Mouse (Mus musculus) limb, embryonic 14.5 days (tissue): ENCODE measurements around the gene Eif2ak3. TPM values are rescaled to one million over a fixed set of nuclear protein-coding genes. Genes with fewer than 3 reads are reported as not detected.
A peak's percentile ranks its signal among the peaks of the same experiment; 100 is the strongest.

ENCODE experiments used
- ATAC-seq: fragments of 200-750 bp; cut with Nextera tagmentation; 2 replicates; pipeline ENCODE4 v1.8.0; 2017; ENCODE audit warnings: low read depth, moderate number of reproducible peaks, moderate TSS enrichment; ENCODE audit not compliant: low FRiP score
- DNase-seq: peaks from one replicate; pipeline ENCODE4 v3.0.0-alpha.2; 2015; ENCODE audit warnings: low spot score
- H3K27ac ChIP-seq: fragments of 300-500 bp; sonication (generic); replicated peaks from 2 replicates; pipeline ENCODE4 v1.5.1; 2014; ENCODE audit warnings: low read depth, mild to moderate bottlenecking, low read length, moderate library complexity, mixed read lengths
- H3K27me3 ChIP-seq: fragments of 300-500 bp; sonication (generic); 2 replicates; pipeline ENCODE4 v1.6.1; 2014; ENCODE audit warnings: low read length, mixed read lengths; ENCODE audit not compliant: control insufficient read depth, insufficient read depth
- H3K36me3 ChIP-seq: fragments of 300-500 bp; sonication (generic); 2 replicates; pipeline ENCODE4 v1.6.1; 2014; ENCODE audit warnings: mild to moderate bottlenecking, low read length, moderate library complexity, mixed read lengths; ENCODE audit not compliant: control insufficient read depth, insufficient read depth
- H3K4me1 ChIP-seq: fragments of 300-500 bp; sonication (generic); 2 replicates; pipeline ENCODE4 v1.6.1; 2014; ENCODE audit warnings: antibody characterized with exemption, low read length, mixed read lengths; ENCODE audit not compliant: control insufficient read depth, insufficient read depth
- H3K4me2 ChIP-seq: fragments of 300-500 bp; sonication (generic); replicated peaks from 2 replicates; pipeline ENCODE4 v1.6.1; 2014; ENCODE audit warnings: low read depth, mild to moderate bottlenecking, low read length, moderate library complexity; ENCODE audit not compliant: severe bottlenecking
- H3K4me3 ChIP-seq: fragments of 300-500 bp; sonication (generic); replicated peaks from 2 replicates; pipeline ENCODE4 v1.5.1; 2014; ENCODE audit warnings: low read length
- H3K9ac ChIP-seq: fragments of 300-500 bp; sonication (generic); 2 replicates; pipeline ENCODE4 v1.6.1; 2014; ENCODE audit warnings: mild to moderate bottlenecking, low read depth, low read length, moderate library complexity; ENCODE audit not compliant: severe bottlenecking
- H3K9me3 ChIP-seq: fragments of 300-500 bp; sonication (generic); 2 replicates; pipeline ENCODE4 v1.6.1; 2016; ENCODE audit warnings: low read length; ENCODE audit not compliant: control insufficient read depth
- POLR2A ChIP-seq: fragments of 200-500 bp; IDR thresholded peaks from 2 replicates; pipeline ENCODE4 v1.8.0; 2012; ENCODE audit warnings: inconsistent platforms, mild to moderate bottlenecking, moderate library complexity, borderline replicate concordance; ENCODE audit not compliant: insufficient read depth, insufficient read length; ENCODE audit errors: extremely low read depth
- WGBS: fragments of 180-500 bp; shearing (Covaris S2); extraction: QIAGEN DNeasy Blood & Tissue Kit; methylation state at CpG from one replicate; pipeline ENCODE4 v1.1.7; 2014; 5-methylcytosine and 5-hydroxymethylcytosine counted together
- polyA plus RNA-seq, 2 experiments: library from polyadenylated mRNA; depleted of rRNA in 1 of 2; stranded (reverse) in 1 of 2; unstranded in 1 of 2; fragments of >200 nt; fragmentation: Nextera tagmentation in 1 of 2; extraction: Ambion mirVana in 1 of 2; gene quantifications; 2 replicates each; pipeline versions ENCODE4 v1.2.1 to v1.2.3; 2012 to 2014

Gene Eif2ak3
- polyA plus RNA-seq, 2 experiments: 14.0 to 23.6 TPM

DNA sequence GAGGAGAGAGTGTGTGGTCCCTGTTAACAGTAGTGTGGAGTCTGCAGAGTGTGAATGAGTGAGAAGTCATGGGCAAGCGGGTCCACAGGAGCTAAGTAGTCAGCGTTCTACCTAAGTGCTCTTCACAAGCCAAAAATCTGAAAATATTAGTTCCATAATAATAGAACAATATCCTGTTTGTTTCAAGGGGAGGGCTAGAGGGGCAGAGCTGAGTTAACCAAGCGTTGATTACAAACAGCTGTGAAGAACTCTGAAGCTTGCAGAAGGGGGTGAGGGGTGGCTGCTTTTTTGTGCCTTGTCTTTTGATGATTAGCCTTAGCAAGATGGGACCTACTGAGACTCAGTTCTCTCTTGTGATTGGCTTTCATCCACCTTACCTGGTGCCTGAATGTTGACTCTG is 3.1 kb downstream of the Eif2ak3 start:
- Histone ChIP-seq H3K4me1 (peaks cover 22% of the 10 kb centered on the region), H3K9ac (no peak overlapping the region), H3K36me3 (no peaks in the 10 kb centered on the region), H3K9me3 (no peaks in the 10 kb centered on the region), H3K4me2 (0 out of 2 replicates have a peak overlapping the region, but pooled peaks have one; percentile 14), H3K27ac (no peak overlapping the region), H3K27me3 (no peaks in the 10 kb centered on the region), H3K4me3 (no peak overlapping the region)
- ATAC-seq (no peak), DNase-seq (no peak)
- TF ChIP-seq POLR2A: no peak
- WGBS: 34% methylated on average over 3 of the region's 3 CpGs

DNA sequence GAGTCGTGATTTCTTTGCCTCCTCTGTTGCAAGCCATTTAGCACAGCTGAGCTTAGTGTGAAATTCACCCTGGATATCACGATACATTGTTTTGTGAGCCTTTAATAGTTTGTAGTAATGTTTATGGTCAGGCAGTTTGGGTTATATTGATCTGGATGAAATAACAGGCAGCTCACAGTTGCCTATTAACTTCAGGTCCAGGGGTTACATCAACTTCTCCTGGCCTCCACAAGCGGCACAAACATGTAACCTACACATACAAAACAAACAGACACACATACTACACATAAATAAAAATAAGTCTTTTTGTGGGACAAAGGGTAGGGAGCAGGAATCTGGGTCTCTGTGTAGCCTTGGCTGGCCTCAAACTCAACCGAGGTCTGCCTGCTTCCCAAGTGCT is 9.1 kb downstream of the Eif2ak3 start:
- no peak overlapping the region for H3K4me2 ChIP-seq
- DNase-seq (no peak), ATAC-seq (no peak)
- WGBS: 55% methylated on average over 4 of the region's 4 CpGs
- TF ChIP-seq POLR2A: no peak
- H3K4me3 ChIP-seq: no peak overlapping the region
- no peak overlapping the region for H3K9ac ChIP-seq
- no peaks in the 10 kb centered on the region for H3K4me1 ChIP-seq
- H3K9me3 ChIP-seq: no peaks in the 10 kb centered on the region
- H3K27me3 ChIP-seq: no peaks in the 10 kb centered on the region
- no peak overlapping the region for H3K27ac ChIP-seq
- H3K36me3 ChIP-seq: no peaks in the 10 kb centered on the region

GRCm38 (mm10) chr6:70855529-70856309 is 11.4 kb downstream of the Eif2ak3 start:
- H3K4me2 ChIP-seq: no peak overlapping the region
- H3K27me3 ChIP-seq: no peaks in the 10 kb centered on the region
- WGBS: 90% methylated on average over 13 of the region's 13 CpGs
- H3K4me3 ChIP-seq: no peak overlapping the region
- no peak overlapping the region for H3K9ac ChIP-seq
- H3K27ac ChIP-seq: no peak overlapping the region
- no peak for TF ChIP-seq POLR2A
- H3K4me1 ChIP-seq: no peaks in the 10 kb centered on the region
- DNase-seq: no peak
- no peak for ATAC-seq
- no peaks in the 10 kb centered on the region for H3K9me3 ChIP-seq
- H3K36me3 ChIP-seq: peaks cover 19% of the 10 kb centered on the region

GRCm38 (mm10) chr6:70862726-70863125 is 18.4 kb downstream of the Eif2ak3 start:
- no peak overlapping the region for H3K4me3 ChIP-seq

DNA sequence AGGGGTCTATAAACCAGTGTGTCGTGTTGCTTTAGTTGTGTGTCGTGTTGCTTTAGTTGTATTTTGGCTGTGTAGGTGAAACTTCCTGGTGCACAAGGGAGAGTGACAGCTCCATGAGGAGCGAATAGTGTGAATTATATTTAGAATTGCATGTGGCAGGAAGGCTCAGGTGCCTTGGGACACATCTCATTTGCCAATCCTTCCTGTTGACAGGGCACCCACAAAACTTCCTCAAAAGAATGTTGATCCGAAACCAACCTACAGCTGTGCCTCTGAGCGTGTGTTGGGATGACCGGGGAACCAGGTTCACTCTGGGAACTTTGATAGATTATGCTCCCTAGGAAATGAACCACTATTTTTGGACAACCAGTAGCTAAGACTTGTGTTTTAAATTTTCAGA is 20.0 kb downstream of the Eif2ak3 start:
- DNase-seq (no peak), ATAC-seq (no peak)
- no peak overlapping the region for H3K9ac ChIP-seq
- H3K4me2 ChIP-seq: no peak overlapping the region
- H3K27me3 ChIP-seq: no peaks in the 10 kb centered on the region
- TF ChIP-seq POLR2A: no peak
- H3K27ac ChIP-seq: no peak overlapping the region
- WGBS: 84% methylated on average over 6 of the region's 6 CpGs
- H3K36me3 ChIP-seq: peaks cover 21% of the 10 kb centered on the region; the same call in 1 of the 2 replicates
- H3K9me3 ChIP-seq: no peaks in the 10 kb centered on the region
- no peaks in the 10 kb centered on the region for H3K4me1 ChIP-seq
- H3K4me3 ChIP-seq: no peak overlapping the region

More at GRCm38 (mm10) chr6:70862726-70863125, 18.4 kb downstream of the Eif2ak3 start:
- WGBS: 82% methylated on average over 7 of the region's 7 CpGs
- H3K4me1 ChIP-seq: no peaks in the 10 kb centered on the region
- H3K4me2 ChIP-seq: no peak overlapping the region
- ATAC-seq: no peak
- no peak overlapping the region for H3K9ac ChIP-seq
- peaks cover 29% of the 10 kb centered on the region for H3K36me3 ChIP-seq
- no peak for TF ChIP-seq POLR2A
- H3K27ac ChIP-seq: no peak overlapping the region
- H3K9me3 ChIP-seq: no peaks in the 10 kb centered on the region
- H3K27me3 ChIP-seq: no peaks in the 10 kb centered on the region
- DNase-seq: no peak

DNA sequence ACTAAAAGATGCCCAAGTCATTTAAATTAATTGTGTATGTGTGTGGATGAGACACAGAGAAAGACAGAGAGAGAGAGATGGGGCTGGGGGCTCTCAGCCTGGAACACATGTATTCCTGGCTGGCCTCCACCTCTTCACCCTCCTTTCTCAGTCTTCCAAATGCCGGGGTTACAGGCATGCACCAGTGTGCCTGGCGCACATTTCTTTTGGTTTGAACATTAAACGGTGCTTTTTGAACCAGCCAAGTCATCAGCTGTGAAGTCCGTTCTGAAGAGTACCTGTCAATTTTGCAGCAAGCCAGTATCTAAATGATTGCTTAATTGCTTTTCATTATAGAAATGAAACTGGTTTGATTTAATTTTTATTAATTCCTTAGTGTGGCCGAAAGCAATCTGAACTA is 22.4 kb downstream of the Eif2ak3 start:
- H3K27me3 ChIP-seq: no peaks in the 10 kb centered on the region
- no peak overlapping the region for H3K4me3 ChIP-seq
- ATAC-seq: no peak
- H3K9me3 ChIP-seq: no peaks in the 10 kb centered on the region
- no peak overlapping the region for H3K9ac ChIP-seq
- 72% methylated on average over 5 of the region's 5 CpGs for WGBS
- H3K4me1 ChIP-seq: no peaks in the 10 kb centered on the region
- no peak overlapping the region for H3K4me2 ChIP-seq
- H3K27ac ChIP-seq: no peak overlapping the region
- peaks cover 7% of the 10 kb centered on the region; the same call in 1 of the 2 replicates for H3K36me3 ChIP-seq
- DNase-seq: no peak
- no peak for TF ChIP-seq POLR2A
